Mouse (Mus musculus) skeletal muscle tissue, adult 2 months (tissue): ENCODE results near the gene Mov10l1.
A peak's percentile ranks its signal among the peaks of the same experiment; 100 is the strongest.

Experiments
- DNase-seq: peaks from one replicate; pipeline ENCODE4 v3.0.0-alpha.2; 2012; ENCODE audit warnings: low read depth, low spot score

The Mov10l1 gene

DNA sequence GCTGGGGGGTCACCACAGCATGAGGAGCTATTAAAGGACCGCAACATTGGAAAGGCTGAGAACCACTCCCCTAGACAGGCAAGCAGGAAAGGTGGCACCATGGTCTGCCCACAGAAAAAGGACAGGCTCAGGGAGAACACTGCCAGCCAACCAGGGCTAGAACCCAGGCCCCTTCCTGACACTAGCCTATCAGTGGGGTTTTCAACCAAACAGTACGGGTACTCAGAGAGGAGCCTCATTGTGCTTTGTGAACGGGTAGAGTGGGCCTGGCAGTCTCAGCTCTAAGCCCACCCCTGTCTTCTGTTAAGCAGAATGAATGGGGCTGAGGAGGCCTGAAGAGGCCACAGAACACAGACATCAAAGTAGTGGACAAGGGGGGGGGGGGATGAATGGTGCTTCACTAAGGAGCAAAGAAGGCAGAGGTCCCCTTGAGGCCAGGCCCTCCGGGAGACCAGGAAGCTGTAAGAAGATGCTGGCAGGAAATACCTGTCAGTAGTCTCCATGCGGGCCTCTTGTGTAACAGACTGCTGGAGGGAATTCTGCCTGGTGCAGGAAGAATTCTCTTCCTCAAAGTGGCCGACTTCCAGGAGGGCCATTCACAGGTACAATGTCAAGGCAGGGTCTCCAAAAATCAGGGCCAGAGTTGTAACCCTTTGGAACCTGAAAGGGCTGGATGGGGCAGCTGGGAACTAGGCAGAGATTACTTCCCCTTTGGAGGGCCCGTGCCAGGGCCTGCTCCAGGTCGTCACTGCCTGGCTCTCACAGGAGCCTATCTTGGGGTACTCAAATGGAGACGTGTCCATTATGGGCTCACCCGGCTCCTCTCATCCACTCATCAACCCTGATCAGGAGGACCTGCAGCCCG lies 92.1 kb downstream of the Mov10l1 start, which contains the start of gene Trabd:
TSS of gene Trabd (plus strand) at position 512 of the 865 bp plus-strand sequence.
- peak; percentile 19 for DNase-seq

GRCm38 (mm10) chr15:89075478-89076147 lies 92.9 kb downstream of the Mov10l1 start:
- peak; percentile 82 for DNase-seq

- DNase-seq = peak; percentile 57
Measured at GRCm38 (mm10) chr15:89076156-89076731, 93.5 kb downstream of the Mov10l1 start.

GRCm38 (mm10) chr15:89078208-89078836 lies 95.6 kb downstream of the Mov10l1 start:
- DNase-seq = no peak

- DNase-seq = no peak
Measured at GRCm38 (mm10) chr15:89083906-89084305, 101.2 kb downstream of the Mov10l1 start.

DNA sequence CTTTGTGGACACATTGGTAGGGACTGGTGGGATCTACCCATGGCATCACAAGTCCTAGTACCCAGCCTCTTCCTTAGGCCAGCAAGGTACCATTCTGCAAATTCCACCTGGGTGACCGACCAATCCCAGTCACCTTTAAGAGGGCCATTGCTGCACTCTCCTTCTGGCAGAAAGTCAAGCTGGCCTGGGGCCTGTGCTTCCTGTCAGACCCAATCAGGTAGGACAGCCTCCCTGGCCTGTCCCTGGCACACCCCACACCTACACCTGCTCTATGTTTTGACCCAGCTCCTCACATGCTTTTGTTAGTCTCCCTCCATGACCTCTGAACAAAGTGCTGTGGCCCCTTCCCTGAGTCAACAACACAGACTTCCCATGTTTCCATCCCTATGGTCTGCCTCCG lies 102.1 kb downstream of the Mov10l1 start:
- no peak for DNase-seq

DNA sequence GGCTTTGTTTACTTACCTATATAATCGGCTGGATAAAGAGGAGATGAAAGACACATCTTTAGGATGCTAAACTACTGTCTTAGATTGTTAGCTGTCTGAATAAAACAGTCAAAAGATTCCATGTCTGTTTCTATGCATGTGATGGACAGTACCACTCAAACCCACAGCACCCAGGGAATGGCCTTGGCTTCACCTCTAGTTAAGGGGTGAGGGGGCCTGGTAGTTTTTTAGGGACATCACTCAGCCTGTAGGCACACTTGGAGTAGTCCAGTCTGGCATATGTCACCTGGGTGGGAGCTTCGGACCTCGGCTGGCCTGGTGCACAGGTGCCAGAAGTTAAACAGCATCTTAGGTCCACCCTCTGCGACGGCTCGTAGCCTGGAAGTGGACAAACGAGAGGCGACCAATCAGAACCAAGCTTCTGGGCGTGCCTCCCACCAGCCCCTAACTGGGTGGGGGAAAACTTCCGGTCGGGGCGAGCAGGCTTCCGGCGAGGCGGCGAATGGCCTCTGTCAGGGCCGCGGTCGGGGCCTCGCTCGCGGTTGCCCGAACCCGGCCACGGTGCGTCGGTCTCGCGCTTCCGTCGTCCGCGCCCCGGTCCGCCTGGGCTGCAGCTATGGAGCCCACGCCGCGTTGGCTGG lies 106.0 kb downstream of the Mov10l1 start, which contains the start of gene Selenoo:
TSS of gene Selenoo (plus strand) at position 478 of the 641 bp plus-strand sequence.
- peak; percentile 92 for DNase-seq

DNA sequence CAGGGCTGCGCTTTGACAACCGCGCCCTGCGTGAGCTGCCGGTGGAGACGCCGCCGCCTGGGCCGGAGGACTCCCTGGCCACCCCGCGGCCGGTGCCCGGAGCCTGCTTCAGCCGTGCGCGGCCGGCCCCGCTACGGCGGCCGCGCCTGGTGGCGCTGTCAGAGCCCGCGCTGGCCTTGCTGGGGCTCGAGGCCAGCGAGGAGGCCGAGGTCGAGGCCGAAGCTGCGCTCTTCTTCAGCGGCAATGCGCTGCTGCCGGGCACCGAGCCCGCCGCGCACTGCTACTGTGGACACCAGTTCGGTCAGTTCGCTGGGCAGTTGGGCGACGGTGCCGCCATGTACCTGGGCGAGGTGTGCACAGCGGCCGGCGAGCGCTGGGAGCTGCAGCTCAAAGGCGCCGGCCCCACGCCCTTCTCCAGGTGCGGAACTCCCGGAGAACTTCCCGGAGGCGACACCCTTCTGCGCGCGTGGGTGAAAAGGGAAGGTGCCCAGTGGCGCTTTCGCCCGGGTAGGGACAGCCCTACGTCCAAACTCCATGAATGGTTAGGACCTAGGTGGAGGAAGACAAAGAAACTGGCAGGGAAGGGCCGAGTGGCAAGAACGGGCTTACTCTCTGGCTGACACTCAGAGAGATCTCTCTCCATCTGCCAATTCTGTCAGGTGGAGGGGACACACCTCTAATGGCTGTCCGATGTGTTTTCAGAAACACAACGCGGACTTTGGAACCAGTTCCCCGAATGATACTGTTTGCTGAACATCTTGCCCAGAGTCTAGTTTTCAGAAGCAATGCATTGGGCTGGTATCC lies 106.7 kb downstream of the Mov10l1 start:
- peak; percentile 36 for DNase-seq

GRCm38 (mm10) chr15:89090662-89091061 lies 108.0 kb downstream of the Mov10l1 start:
- DNase-seq = no peak

DNA sequence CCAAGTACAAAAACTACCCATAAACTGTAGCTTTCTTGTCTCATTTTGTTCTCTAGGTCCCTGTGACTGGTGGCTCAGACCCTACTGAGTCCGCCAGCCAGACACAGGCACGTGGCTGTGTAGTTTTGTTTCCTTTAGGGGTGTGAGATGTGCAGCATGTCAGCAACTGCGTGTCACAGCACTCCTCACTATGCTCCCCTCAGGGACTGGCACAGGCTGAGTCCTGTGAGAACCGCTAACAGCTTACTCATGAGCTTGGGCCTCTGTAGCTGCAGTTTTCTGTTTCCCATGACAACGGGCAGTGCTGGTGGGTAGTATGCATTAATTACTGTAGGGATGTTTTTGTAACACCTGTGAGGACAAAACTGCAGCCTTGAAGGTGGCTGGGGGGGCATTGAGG lies 109.5 kb downstream of the Mov10l1 start:
- DNase-seq = no peak

GRCm38 (mm10) chr15:89097450-89097849 lies 114.7 kb downstream of the Mov10l1 start:
- no peak for DNase-seq

DNA sequence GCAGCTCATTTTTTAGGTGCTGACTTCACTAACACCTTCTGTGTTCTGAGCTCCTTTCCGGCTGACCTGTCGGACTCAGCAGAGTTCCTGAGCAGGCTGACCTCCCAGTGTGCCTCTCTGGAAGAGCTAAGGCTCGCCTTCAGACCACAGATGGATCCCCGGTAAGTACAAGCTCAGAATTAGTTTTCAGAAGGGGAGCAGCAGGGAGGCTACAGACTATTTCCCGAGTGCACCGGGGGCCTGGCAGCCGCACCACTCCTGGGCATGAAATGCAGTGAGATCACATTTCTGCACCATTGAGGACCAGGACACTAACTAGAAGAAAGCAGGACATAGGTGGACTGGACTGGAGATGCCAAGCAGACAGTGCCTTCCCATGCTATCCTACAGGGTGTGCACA lies 115.9 kb downstream of the Mov10l1 start:
- no peak for DNase-seq

DNA sequence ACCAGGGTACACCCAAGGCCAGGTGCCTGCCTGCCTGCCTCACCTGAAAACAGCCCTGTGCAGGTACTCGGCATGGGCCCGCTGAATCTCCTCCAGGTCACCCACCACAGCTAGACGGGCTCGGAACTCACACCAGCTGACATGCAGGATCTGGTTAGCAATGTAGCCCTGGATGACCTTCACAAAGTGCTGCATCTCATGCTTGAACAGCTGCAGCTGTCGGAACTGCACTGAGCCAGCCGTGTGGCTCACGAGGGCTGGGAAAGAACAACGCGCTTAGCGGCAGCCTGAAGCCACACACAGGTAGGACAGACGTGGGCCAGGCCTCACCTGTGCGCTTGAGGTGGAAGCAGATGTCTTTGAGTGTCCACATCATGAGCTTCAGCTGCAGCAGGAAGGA lies 118.1 kb downstream of the Mov10l1 start:
- DNase-seq = no peak

GRCm38 (mm10) chr15:89102646-89103045 lies 119.9 kb downstream of the Mov10l1 start:
- no peak for DNase-seq

DNA sequence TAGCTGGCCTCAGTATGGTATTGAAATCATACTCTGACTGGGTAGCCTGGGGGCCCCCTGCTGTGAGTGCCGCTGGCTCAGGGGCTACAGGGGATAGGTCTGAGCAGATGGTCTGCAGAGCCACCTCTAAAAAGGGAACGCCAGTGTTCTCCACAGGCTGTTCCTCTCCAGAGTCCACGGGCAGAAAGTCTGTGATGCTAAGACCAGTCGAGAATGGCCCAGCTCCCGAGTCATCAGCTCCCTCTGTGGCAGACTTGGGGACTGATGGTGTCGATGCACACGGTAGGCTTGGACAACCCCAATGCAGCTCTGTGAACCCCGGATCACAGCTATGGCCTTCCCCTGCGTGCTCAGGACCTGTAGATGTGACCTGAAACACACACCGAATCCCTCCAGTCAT lies 121.2 kb downstream of the Mov10l1 start:
- no peak for DNase-seq

GRCm38 (mm10) chr15:89104425-89104824 lies 121.7 kb downstream of the Mov10l1 start:
- DNase-seq = no peak
